Mouse (Mus musculus) lung, adult 18-20 months (tissue): Measurements from ENCODE around the gene Pnrc2.
A peak's percentile ranks its signal among the peaks of the same experiment; 100 is the strongest.

Source experiments
- DNase-seq, 2 experiments: peaks; one replicate each; pipeline ENCODE4 v3.0.0; 2022; ENCODE audit warnings: mixed read lengths in 2 of 2

The Pnrc2 gene

DNA sequence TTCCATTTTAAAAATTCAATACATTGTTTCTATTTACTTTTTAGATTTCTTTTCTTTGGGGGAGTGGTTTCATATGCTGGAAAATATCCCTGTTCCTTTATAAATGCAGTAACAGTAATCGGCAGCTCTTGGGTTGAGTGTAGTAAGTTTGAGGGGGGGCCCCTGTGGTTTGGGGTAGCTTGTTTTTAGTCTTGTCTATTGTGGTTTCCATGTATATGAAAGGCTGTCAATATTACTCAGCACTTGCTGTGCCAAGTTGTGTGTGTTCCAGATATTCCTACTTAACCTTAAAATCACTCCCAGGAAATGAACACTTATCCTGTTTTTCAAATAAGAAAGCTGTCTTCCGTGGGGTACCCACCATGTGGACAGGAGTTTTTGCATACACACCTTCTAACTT lies 4.7 kb downstream of the Pnrc2 start:
- no peak for DNase-seq

DNA sequence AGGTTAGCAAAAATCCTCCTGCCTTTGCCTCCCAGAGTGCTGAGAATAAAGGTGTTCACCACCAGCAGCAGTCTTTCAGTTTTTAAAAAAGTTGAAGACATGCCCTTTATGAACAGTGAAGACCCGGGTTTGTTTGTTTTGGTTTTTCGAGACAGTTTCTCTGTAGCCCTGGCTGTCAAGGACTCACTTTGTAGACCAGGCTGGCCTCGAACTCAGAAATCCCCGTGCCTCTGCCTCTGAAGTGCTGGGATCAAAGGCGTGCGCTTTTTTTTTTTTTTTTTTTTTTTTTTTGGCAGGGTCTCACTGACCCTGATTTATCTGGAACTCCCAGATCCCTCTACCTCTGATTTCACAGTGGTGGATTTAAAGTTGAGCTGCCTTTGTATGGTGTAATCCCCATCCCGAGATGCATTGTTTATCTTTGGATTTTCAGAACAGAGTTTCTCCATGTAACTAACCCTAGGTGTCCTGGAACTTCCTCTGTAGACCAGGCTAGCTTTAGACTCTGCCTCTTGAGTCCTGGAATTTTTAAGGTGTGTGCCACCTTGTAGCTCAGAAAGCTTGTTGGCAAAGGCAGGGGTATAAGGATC lies 16.0 kb downstream of the Pnrc2 start:
- DNase-seq = no peak

DNA sequence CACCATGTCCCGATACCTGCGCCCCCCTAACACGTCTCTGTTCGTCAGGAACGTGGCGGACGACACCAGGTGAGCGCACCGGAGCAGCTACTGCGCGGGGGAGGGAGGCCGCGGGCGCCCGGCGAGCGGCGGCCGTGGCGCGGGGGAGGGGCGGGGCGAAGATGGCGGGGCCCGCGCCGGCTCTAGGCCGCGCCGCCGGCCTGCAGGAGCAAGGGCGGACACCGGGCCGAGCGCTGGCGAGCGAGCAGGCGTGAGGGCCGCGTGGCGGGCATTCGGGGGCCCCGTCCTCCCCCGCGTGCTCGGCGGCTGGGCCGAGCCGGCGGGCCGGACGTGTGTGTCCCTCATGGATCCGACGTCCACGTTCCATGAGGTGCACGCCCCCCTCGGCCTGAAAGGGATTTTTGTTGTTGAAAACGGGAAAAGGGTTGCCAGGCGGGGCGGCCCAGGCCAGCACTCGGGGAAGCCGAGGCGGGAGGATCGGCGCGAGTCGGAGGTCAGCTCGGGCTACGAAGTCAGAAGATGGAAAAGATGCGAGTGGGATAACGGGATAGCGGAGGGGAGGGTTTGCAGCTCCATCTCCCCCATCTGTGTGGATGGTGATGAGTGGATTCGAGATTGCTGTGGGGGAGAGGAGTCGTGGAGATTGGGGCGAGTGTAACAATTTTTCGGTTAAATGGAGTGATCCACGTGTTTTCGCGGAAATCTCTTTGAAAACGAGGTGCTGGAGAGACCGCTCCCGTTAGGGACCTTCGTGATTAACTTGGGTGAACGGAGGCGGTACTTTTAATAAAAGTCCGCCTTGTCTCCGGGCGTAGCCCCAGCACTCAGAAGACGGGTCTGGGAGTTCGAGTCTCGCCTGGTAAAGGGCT lies 17.2 kb downstream of the Pnrc2 start:
- DNase-seq = peak; percentile 71 to 75

DNA sequence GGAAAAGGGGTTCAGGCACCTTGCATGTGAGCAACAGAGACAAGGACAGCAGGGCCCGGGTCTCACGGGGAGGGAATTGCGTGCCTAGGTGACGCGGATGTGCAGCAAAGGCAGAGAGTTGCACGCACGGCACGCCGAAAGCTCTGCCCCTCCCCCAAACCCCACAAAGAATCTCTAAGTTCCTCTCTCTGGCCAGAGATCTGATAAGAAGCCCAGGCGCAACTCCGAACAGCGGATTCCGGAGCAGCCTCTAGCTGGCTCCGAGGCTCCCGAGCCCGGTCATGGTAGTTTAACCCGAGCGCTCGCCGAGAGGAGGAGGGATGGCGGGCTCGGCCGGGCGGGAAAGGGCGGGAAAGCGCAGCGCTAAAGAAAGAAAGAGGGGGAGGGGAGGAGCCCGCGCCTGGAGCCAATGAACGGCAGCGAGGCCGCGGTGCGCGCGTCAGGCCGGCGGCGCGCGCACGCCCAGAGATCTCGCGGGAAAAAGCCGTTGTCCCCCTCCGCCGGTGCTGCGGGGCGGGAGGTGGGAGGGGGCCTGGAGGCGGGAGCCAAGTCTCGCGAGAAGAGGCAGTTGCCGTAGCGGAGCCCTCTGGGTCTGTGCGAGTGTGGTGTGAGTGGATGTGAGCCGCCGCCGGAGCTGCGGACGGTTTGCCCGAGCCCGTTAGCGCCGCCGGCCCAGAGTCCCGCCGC lies 18.0 kb downstream of the Pnrc2 start, which contains the start of gene Srsf10:
Srsf10 (plus strand) TSS at position 212 of the 687 bp plus-strand sequence.
- DNase-seq = peak; percentile 96 to 97

DNA sequence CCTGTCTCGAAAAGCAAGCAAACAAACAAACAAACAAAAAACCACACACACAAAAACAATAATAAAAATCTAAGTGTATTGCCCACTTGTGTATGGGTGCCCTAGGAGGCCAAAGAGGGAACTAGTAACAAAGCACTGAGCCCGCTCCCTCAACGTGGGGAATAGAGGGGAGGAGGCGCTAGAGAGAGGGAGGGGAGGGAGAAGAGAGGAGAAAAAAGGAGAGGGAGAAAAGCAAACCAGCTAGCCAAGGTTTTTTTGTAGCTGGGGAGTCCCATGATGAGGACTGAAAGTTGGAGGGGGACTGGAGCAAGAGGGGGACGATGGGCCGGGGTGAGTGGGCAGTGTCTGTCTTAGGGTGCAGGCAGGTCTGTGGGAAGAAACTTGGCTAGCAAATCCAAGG lies 18.6 kb downstream of the Pnrc2 start:
- DNase-seq = no peak

DNA sequence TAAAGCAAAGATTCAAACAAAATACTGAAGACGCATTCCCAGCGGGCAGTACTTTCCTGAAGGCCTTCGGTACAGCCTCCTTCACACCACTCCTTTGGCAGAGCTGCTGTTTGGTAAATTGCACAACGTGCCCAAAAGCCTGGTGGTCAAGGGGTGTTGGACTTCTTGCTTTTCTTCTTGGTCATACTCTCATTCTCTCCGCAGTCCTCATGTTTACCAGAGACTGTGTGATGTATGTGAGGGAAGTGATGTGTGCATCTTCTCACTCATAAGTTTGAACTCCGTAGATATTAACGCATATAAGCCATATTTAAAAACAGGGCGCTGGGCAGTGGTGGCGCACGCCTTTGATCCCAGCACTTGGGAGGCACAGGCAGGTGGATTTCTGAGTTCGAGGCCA lies 19.0 kb downstream of the Pnrc2 start:
- no peak for DNase-seq

DNA sequence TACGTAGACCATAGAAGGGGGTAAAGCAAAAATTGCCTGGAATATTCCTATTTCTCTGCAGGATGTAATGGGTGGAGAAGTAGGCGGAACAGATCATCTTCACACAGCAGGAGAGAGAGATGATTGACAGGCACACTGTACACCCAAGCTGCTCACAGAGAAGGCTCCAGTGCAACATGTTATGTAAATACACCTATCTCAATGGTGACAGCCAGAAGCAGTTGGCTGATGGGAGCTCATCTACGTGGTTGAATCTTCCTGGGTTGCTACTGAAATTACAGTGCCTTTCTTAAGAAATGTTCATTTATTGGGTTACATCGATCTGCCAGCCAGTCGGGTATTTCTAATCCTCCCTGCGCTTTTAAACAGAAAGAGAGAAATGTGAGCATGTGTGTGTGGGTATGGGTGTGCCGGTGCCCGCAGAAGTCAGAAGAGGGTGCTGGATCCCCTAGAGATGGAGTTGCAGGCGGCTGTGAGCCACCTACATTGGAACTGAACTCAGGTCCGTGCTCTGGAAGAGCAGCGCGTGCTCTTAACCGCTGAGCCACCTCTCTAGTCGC lies 19.6 kb downstream of the Pnrc2 start:
- DNase-seq = no peak

DNA sequence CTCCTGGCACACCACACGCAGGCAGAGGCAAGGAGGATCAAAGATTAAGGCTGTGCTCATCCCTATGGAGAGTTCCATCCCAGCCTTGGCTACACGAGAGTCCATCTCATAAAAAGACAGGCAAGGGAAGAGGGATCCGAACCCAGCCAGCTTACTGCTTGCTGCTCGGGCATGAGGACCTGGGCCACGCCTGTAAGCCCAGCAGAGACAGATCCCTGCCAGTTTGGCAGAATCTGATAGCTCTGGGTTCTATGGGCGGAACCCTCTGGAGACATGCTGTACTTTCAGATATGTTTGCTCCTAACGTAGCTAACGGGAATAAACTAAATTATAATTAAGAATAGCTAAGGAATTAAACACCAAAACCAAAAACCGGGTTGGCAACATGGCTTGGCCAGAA lies 21.7 kb downstream of the Pnrc2 start:
- no peak for DNase-seq

DNA sequence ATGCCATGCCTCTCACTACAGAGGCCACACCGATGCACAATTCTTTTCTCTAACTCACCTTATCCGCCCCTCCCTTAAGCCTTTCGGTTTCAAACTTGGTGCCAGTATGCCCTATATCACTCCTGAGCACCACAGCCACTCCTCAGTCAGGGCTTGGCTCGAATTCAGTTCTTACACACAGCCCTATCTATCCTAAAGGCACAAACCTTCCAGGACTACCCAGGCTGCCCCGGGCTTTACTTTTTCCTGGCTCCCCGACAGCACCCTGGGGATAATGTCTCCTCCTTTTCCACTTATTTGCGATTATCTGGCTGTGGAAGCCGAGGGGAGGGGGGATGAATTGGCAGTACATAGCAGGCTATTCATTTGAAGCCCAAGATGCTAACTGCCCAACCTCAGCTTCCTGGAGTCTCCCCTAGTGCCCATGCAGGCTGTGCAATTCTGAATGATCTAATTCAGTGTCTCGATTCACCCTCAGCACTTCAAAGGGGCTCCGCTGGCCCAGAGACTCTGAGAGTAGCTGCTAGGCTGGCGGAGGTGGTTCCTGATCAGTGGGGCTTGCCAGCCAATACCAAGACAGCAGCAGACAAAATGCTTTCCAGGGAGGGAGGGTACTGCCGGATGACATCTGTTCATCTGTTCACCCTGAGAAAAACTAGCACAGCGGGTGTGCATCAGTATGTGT lies 23.1 kb downstream of the Pnrc2 start:
- DNase-seq = no peak

DNA sequence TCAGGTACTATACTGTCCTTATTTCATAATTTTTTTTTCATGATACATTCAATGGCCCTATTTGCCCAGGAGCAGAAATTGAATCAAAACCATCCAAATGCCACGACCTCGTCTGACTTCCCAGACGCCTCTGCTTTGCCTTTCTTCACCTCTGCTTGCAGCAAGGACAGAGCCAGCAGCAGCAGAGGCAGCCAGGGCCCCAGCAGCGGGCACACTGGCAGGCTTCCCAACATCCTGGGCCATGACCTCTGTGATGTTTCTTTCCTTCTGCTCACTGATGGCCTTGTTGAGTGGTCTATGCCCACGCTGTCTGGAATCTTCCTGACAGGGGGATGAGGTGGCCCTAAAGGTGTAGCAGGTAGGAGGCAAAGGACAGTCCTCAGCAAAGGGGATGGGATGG lies 26.1 kb downstream of the Pnrc2 start:
- DNase-seq = no peak

DNA sequence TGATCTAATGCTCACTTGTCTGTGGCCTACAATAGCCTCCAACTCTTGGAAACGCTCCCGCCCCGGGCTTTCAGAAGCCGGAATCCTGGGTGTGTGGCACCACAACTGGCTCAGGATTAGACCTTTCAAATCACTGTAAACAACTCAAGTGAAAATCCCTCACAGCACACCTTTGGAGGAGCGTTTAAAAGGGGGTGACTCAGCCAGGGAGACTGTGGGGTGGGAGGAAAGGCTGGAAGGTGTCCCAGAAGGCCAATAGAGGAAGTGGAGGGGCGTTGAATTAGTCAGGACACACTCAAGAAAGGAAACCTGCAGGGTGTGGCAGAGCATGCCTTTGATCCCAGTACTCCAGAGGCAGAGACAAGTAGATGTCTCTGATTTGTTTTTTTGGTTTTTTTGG lies 29.2 kb downstream of the Pnrc2 start:
- DNase-seq = peak; percentile 76 to 84

DNA sequence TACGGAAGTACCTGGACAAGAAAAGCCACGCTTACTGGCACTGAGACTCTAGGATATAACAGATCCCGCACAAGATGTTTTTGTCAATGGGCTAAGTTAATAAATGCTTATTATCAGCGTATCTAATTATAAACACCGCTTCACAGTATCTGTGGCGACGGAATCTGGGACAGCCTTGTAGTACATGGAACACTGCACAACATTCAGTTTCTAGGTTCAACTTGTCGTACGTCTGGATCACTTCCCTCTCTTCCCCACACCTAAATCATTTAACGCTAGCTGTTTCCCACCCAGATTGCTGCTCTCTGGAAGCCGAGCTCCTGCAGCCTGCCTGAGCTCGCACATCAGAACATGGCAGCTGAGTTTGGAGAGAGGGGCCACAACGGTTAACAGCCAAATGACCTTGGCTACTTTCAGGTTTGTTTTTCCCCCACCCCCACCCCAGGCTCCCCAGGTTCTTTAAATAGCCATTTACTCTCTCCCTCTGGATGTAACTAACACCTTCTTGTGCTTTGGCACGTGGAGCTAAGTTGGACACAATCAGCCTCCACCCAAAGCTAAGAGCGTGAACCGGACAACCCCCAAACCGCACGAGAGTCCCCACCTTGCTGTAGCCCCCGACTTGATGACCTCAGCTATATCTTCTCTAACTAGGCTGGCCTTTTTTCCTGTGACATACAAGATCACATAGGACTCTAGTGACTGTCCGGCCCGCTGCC lies 34.2 kb downstream of the Pnrc2 start:
- DNase-seq = no peak

DNA sequence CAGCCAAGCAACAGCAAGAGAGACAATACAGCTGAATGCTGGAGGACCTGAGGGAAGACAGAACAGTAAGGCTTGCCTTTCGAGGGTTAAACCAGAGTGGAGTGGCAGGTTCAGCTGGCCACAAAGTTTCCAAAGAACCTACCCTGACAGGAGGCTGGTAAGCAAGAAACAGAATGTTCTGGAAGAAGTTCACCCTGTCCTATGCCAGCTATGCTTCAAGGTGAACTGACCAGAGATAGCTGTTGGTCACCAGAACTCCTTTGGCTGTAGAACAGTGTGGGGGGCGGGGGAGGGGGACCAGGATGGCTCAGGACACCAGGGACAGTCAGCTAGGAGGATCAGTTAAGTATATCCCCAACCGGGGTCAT lies 34.7 kb downstream of the Pnrc2 start:
- no peak for DNase-seq

DNA sequence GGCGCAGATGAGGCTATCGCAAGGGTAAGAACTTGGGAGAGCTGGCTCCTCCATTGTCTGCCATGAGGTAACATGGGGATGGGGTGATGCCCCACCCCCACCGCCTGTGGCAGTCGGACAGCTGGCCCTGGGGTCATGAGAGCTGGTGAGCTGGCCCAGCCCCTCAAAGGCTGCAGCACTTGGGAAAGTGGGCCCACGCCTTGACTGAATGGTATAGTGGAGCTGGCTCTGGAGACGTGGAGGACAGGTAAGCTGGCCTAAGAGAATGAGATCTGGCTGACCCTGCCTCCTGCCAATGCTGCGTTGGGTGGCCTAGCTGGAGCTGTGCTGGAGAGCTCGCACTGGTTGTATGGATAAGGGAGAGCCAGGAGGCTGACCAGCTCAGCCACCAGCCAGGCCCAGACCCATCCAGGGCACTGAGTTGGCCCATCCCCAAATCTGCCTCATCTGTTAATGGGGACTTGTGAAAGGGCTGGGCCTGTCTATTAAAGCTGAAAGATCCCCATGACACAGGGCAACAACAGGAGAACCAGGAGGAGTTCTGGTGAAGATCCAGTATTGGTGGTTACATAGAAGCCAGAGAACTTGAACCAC lies 39.4 kb downstream of the Pnrc2 start:
- no peak for DNase-seq

DNA sequence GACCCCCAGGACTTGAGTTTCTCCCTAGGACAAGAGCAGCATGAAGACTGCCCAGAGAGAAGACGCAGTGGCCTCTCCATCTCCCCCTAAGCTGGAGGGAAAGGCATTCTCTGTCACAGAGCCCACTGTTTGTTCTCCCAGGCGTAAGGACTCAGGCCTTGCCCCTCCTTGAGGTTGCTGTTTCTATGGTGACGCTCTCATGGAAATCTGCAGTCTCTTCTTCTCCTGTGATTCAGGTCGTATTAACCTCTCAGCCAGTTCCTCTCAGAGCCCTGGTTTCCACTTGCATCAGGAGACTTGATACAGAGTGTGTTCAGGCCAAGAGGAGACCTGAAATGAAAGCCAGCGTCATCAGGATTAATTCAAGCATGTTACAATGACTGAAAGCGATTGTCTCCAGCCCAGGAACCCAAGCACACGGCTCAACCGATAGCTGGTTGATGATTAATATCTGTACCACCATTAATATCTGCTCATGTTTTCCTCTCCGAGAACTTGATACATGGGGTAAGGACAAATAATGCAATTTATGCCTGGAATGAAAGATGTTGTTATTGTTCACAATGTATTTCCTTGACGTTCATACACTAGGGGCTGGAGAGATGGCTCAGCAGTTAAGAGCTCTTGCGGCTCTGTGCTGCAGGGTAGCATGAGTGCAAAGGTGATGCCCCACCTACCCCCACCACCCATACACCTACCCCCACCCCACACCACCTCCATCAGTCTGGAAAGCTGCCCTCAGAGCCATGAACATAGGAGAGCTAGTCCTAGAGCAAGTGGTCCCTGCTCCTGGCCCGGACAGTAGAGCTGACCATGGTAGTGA lies 40.1 kb downstream of the Pnrc2 start:
- DNase-seq = peak in 1 of 2 experiments; percentile 50

DNA sequence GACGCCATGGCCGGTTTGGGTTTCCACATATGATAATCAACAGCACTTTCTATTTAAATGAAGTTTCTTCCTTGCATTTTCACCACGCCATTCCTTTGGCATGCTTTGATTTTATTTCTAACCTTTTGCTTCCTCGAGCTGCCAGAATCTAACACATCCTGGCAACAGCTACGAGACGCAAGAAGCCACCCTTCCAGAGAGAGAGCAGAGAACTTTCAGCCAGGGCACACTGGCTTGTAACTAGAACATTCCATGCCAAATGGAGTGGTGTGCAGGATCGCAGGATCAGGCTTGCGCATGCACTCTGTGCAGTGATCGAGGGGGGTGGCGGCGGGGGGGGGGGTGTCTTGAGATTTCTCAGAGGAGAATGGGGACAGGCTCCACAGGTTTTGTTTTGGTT lies 41.6 kb downstream of the Pnrc2 start:
- DNase-seq = peak; percentile 65 to 74

DNA sequence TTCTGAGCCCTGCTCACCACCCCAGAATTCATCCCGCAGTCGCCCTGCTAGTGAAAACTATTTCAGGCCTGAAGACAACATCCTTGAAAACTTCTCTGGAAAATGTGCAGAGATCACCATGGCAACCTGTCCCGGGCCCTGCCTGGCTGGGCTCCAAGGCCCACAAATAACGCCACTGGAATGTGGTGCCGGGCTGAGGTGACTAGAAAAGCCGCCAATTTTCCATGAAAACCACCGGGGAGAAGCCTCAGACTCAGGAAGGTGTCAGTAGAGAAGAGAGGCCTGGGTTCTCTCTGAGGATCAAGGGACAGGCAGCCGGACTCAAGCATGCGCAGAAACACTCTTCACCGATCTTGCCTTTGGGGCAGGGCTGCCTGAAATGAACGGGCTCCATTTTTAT lies 45.2 kb downstream of the Pnrc2 start:
- DNase-seq = peak; percentile 78 to 82

DNA sequence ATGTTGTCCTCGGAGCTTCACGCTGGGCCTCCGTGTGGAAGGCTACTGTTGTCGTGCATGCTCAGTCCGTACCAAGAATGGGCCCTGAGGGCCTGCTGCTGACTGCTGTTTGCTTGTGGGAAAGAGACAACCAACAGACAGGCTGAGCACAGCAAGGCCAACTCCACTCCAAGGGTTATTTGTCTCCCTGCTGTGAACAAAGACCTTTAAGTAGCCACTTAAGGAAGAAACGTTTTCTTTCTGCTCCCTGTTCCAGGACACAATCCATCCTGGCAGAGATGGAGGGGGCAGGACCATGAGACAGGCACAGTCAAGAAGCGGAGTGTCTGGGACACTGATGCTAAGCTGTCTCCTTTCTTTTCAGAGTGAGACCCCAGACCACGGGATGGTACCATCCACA lies 49.4 kb downstream of the Pnrc2 start:
- no peak for DNase-seq

DNA sequence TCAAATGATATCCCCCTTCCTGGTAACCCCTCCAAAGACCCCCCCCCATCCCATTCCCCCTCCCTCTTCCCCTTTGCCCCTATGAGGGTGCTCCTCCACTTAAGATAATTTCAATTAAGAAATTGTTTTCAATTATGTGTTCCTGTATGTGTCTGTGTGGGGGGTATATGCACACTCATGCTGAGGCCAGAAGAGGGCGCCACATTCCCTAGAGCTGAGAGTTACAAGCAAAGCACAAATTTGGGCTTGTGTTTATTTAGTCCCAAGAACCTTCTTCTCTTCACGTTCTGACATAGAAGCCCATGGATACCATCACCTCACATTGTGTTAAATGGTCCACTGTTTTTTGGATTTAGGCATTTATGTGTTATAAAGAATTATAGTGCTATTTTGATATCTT lies 50.4 kb downstream of the Pnrc2 start:
- DNase-seq = no peak

DNA sequence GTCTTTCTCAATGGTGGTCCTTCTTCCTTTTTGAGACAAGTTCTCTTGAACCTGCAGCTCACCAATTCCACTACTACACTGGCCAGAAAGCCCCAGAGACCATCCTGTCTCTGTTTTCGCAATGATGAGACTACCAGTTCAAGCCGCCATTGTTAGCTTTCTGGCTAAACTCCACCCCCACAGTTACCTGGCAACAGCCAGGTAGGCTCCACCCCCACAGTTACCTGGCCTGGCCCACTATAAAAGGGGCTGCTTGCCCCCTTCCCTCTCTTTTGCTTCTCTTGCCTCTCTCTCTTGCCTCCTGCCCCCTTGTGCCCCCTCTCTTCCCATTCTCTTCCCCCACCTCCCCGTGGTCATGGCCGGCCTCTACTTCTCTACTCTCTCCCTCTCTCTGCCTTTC lies 51.9 kb downstream of the Pnrc2 start:
- DNase-seq = no peak
